Mouse (Mus musculus): Measurements from ENCODE around the gene Hoxc9.

- TF ChIP-seq CTCF (IDR thresholded peaks at IDR 0.05; ENCODE audit: low read depth), result no peak
- TF ChIP-seq EP300 (IDR thresholded peaks at IDR 0.05; ENCODE audit: low read depth), result no peak
These were observed 55.9 kb downstream of the Hoxc9 start for GRCm38 (mm10) chr15:103032167-103032566.
